9 mouse cellular contexts compared by ENCODE assay signal in the genomic region with DNA sequence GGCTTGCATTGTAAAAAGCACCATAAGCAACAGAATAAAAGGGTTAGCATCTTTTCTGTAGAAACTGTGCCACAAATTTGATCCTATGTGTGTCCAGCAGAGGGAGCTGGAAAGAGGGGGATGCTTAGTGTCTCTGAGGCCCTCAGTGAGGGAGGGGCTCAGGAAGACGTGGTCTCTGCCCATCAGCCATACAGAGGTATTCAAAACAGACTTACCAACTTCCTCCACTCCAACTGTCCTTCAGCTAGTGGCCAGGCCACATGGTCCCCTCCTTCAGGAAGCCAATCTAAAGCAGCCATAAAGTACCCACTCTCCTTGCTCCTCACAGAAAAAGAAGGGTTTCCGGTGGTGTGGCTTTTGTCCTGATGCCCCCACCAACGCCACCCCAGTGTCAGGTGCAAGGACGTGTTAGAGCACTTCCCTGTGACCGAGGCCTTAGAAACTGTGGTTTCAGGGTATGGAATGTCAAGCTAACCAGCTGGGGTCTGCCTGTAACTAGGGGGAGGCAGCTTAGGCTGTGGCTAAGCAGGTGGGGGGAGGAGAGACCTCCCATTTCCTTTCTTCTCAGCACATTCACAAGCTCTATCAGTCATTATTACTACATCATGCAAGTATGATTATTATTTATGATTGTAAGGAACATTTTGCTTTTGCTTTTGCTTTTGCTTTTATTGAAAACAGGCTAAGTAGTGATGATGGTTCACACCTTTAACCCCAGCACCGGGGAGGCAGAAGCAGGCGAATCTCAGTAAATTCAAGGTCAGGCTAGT. TPM values are rescaled to one million over a fixed set of nuclear protein-coding genes. Genes with fewer than 3 reads are reported as not detected.
A peak's percentile ranks its signal among the peaks of the same experiment; 100 is the strongest.
DNase-seq lines count a peak whose midpoint lies in the region; ATAC-seq lines count a peak whose summit lies in the region.
"Had no signal": no experiment of that assay in that cellular context is flagged by ENCODE, and none has a peak within 500 bp of the region (broad histone marks: within the 10 kb centered on the region; RNA-seq: fewer than 3 reads in every experiment).

No protein-coding gene starts in this region.

- H3K36me3 ChIP-seq in liver, embryonic 15.5 days (replicated peaks): peaks cover 6% of the 10 kb centered on the region; the same call in 1 of the 2 replicates
- no peaks in the 10 kb centered on the region for H3K36me3 ChIP-seq in intestine, embryonic 16.5 days (ENCODE audit: control insufficient read depth, insufficient read depth, low read length)

- peak; percentile 71 for ATAC-seq in frontal cortex, adult (ENCODE audit: low TSS enrichment)
- peak; percentile 59 for ATAC-seq in activated CD4-positive, CD25-positive, alpha-beta regulatory T cell, adult 4 months
- ATAC-seq in liver, embryonic 15.5 days (ENCODE audit: insufficient read depth): peak; percentile 31; the same call in 1 of the 2 replicates
- ATAC-seq in intestine, embryonic 16.5 days: no peak

- H3K9ac ChIP-seq in liver, embryonic 15.5 days: no peak overlapping the region
- no peak overlapping the region for H3K9ac ChIP-seq in intestine, embryonic 16.5 days (ENCODE audit: low read depth, low read length)
- H3K9ac ChIP-seq: limb, embryonic 15.5 days had no signal

- peaks cover 18% of the 10 kb centered on the region for H3K4me1 ChIP-seq in liver, embryonic 15.5 days (replicated peaks)
- H3K4me1 ChIP-seq in intestine, embryonic 16.5 days (ENCODE audit: control insufficient read depth, insufficient read depth, low read length): no peaks in the 10 kb centered on the region
- H3K4me1 ChIP-seq: limb, embryonic 15.5 days had no signal

- no peak overlapping the region for H3K4me3 ChIP-seq in liver, embryonic 15.5 days (replicated peaks)
- no peak overlapping the region for H3K4me3 ChIP-seq in intestine, embryonic 16.5 days (ENCODE audit: low read length)
- H3K4me3 ChIP-seq: limb, embryonic 15.5 days had no signal

- 30% methylated on average over 7 of the region's 7 CpGs for WGBS in liver, embryonic 15.5 days (ENCODE audit: insufficient replicate concordance)
- 69% methylated on average over 7 of the region's 7 CpGs for WGBS in intestine, embryonic 16.5 days

- H3K9me3 ChIP-seq in liver, embryonic 15.5 days (replicated peaks): no peaks in the 10 kb centered on the region
- no peaks in the 10 kb centered on the region for H3K9me3 ChIP-seq in intestine, embryonic 16.5 days (ENCODE audit: control insufficient read depth, low read length)
- H3K9me3 ChIP-seq: limb, embryonic 15.5 days had no signal

- no peak overlapping the region for H3K4me2 ChIP-seq in liver, embryonic 15.5 days
- H3K4me2 ChIP-seq in intestine, embryonic 16.5 days (ENCODE audit: low read depth, low read length): no peak overlapping the region
- H3K4me2 ChIP-seq: limb, embryonic 15.5 days had no signal

- DNase-seq in frontal cortex, postnatal 36 days (ENCODE audit: low spot score in 2 of 2): no peak
- DNase-seq in 3T3-L1 (ENCODE audit: low read depth, low spot score): peak; percentile 39
- no peak for DNase-seq in right cerebral cortex, postnatal 10 days (ENCODE audit: low spot score in 2 of 2)
- DNase-seq in cerebellum, adult 9-11 months: no peak

- H3K27ac ChIP-seq in liver, embryonic 15.5 days (replicated peaks): no peak overlapping the region; the same call in 1 of the 2 replicates
- H3K27ac ChIP-seq in intestine, embryonic 16.5 days (ENCODE audit: low read length): no peak overlapping the region
- H3K27ac ChIP-seq: limb, embryonic 15.5 days had no signal

- no peaks in the 10 kb centered on the region for H3K27me3 ChIP-seq in liver, embryonic 15.5 days
- no peaks in the 10 kb centered on the region for H3K27me3 ChIP-seq in intestine, embryonic 16.5 days (replicated peaks; ENCODE audit: control insufficient read depth, insufficient read depth, low read length)
- H3K27me3 ChIP-seq: limb, embryonic 15.5 days had no signal

RNA-seq across cellular contexts. Expression of a gene that starts 7.1 kb away (rescaled TPM):
- 10 to 100 TPM; 15.0 to 28.2 TPM for polyA plus RNA-seq in activated CD4-positive, CD25-positive, alpha-beta regulatory T cell, adult 4 months (2017; shearing (Covaris generic))
- 0.43 and 0.44 TPM in 2 replicates for polyA plus RNA-seq in liver, embryonic 15.5 days (2015; fragmentation: Nextera tagmentation; extraction: Ambion mirVana)
- 1.5 and 1.7 TPM in 2 replicates for polyA plus RNA-seq in intestine, embryonic 16.5 days (2015; fragmentation: Nextera tagmentation; extraction: Ambion mirVana)

RNA-seq across cellular contexts. Expression of a gene that starts 46.7 kb away (rescaled TPM):
- 10 to 100 TPM; 22.8 to 28.3 TPM for polyA plus RNA-seq in activated CD4-positive, CD25-positive, alpha-beta regulatory T cell, adult 4 months (2017; shearing (Covaris generic))
- polyA plus RNA-seq in liver, embryonic 15.5 days (2015; fragmentation: Nextera tagmentation; extraction: Ambion mirVana): 3.5 and 3.9 TPM in 2 replicates
- polyA plus RNA-seq in intestine, embryonic 16.5 days (2015; fragmentation: Nextera tagmentation; extraction: Ambion mirVana): 4.7 and 5.8 TPM in 2 replicates

RNA-seq across cellular contexts. Expression of a gene that starts 49.3 kb away (rescaled TPM):
- 10 to 100 TPM; 28.6 to 30.5 TPM for polyA plus RNA-seq in activated CD4-positive, CD25-positive, alpha-beta regulatory T cell, adult 4 months (2017; shearing (Covaris generic))
- polyA plus RNA-seq in liver, embryonic 15.5 days (2015; fragmentation: Nextera tagmentation; extraction: Ambion mirVana): 1.8 and 2.1 TPM in 2 replicates
- polyA plus RNA-seq in intestine, embryonic 16.5 days (2015; fragmentation: Nextera tagmentation; extraction: Ambion mirVana): 8.8 and 10.2 TPM in 2 replicates
